Mouse (Mus musculus) heart, embryonic 10.5 days (tissue): ENCODE measurements at regions not wholly inside any gene's neighbourhood (a gene's known extent, or its start where the extent isn't known, plus 50 kb on each side); places are given as distances from the start of the nearest gene placed in this dataset.

Experiments
- DNase-seq: peaks from one replicate; pipeline ENCODE4 v3.0.0-alpha.2; 2017; ENCODE audit warnings: low spot score
- H3K27ac ChIP-seq: fragments of 300-500 bp; sonication (generic); 2 replicates; pipeline ENCODE4 v1.5.1; 2016; ENCODE audit warnings: mild to moderate bottlenecking
- H3K27me3 ChIP-seq: fragments of 300-500 bp; sonication (generic); 2 replicates; pipeline ENCODE4 v1.6.1; 2016; ENCODE audit warnings: mild to moderate bottlenecking; ENCODE audit not compliant: poor library complexity, insufficient read depth, severe bottlenecking
- H3K36me3 ChIP-seq: fragments of 300-500 bp; sonication (generic); 2 replicates; pipeline ENCODE4 v1.6.1; 2016; ENCODE audit warnings: mild to moderate bottlenecking, moderate library complexity
- H3K4me1 ChIP-seq: fragments of 300-500 bp; sonication (generic); 2 replicates; pipeline ENCODE4 v1.6.1; 2016; ENCODE audit warnings: mild to moderate bottlenecking
- H3K4me3 ChIP-seq: fragments of 300-500 bp; sonication (generic); 2 replicates; pipeline ENCODE4 v1.5.1; 2016; ENCODE audit warnings: mild to moderate bottlenecking, moderate library complexity
- H3K9me3 ChIP-seq: fragments of 300-500 bp; sonication (generic); 2 replicates; pipeline ENCODE4 v1.6.1; 2016; ENCODE audit warnings: mild to moderate bottlenecking, moderate library complexity
- WGBS: fragments of 180-500 bp; shearing (Covaris S2); methylation state at CpG from one replicate; pipeline ENCODE4 v1.1.7; 2016; 5-methylcytosine and 5-hydroxymethylcytosine counted together

- H3K27ac ChIP-seq, result no peak overlapping the region
- 79% methylated on average over 7 of the region's 7 CpGs for WGBS
- peaks cover 5% of the 10 kb centered on the region; the same call in 1 of the 2 replicates for H3K4me1 ChIP-seq
- no peaks in the 10 kb centered on the region for H3K27me3 ChIP-seq
- no peaks in the 10 kb centered on the region for H3K36me3 ChIP-seq
- peaks cover 12% of the 10 kb centered on the region; the same call in 1 of the 2 replicates for H3K9me3 ChIP-seq
- H3K4me3 ChIP-seq, result no peak overlapping the region
- peak; percentile 64 for DNase-seq
Measured at GRCm38 (mm10) chr10:118007846-118008245, 133.8 kb upstream of the Mdm1 start.

- DNase-seq, result peak; percentile 68
Measured at GRCm38 (mm10) chr10:118011687-118012567, 129.7 kb upstream of the Mdm1 start.

GRCm38 (mm10) chr10:118028831-118029230, 112.8 kb upstream of the Mdm1 start:
- Histone ChIP-seq H3K4me3 (no peak overlapping the region), H3K9me3 (no peaks in the 10 kb centered on the region), H3K36me3 (no peaks in the 10 kb centered on the region), H3K27me3 (no peaks in the 10 kb centered on the region), H3K4me1 (no peaks in the 10 kb centered on the region), H3K27ac (no peak overlapping the region)
- WGBS, result 85% methylated on average over 9 of the region's 9 CpGs
- DNase-seq, result no peak

More at GRCm38 (mm10) chr10:118011687-118012567, 129.7 kb upstream of the Mdm1 start:
- H3K27me3 ChIP-seq, result no peaks in the 10 kb centered on the region
- H3K27ac ChIP-seq, result no peak overlapping the region
- WGBS, result 76% methylated on average over 10 of the region's 10 CpGs
- no peaks in the 10 kb centered on the region for H3K36me3 ChIP-seq
- H3K4me1 ChIP-seq, result no peaks in the 10 kb centered on the region
- no peak overlapping the region for H3K4me3 ChIP-seq
- H3K9me3 ChIP-seq, result peaks cover 12% of the 10 kb centered on the region; the same call in 1 of the 2 replicates

DNA sequence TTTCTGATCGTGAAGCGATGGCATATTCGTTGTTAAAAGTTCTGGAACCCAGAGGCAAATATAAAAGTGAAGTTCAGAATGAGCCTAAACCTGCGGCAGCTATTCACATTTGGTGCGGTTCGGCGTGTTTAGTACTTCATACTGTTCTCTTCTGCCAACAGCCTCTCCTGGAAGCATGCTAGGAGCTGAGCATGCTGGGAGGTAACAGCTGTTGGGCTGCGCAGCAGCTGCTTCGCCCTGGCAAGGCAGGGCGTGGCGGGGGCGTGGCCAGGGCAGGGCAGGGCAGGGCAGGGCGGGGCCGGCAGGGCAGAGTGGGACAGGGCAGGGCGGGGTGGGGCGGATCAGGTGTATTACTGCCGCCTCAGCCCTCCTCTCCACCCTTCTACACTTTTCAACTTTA, 107.2 kb upstream of the Mdm1 start:
- no peak for DNase-seq
- no peaks in the 10 kb centered on the region for H3K27me3 ChIP-seq
- H3K27ac ChIP-seq, result no peak overlapping the region
- WGBS, result 71% methylated on average over 17 of the region's 17 CpGs
- H3K4me3 ChIP-seq, result no peak overlapping the region
- H3K9me3 ChIP-seq, result no peaks in the 10 kb centered on the region
- H3K36me3 ChIP-seq, result no peaks in the 10 kb centered on the region
- no peaks in the 10 kb centered on the region for H3K4me1 ChIP-seq

DNA sequence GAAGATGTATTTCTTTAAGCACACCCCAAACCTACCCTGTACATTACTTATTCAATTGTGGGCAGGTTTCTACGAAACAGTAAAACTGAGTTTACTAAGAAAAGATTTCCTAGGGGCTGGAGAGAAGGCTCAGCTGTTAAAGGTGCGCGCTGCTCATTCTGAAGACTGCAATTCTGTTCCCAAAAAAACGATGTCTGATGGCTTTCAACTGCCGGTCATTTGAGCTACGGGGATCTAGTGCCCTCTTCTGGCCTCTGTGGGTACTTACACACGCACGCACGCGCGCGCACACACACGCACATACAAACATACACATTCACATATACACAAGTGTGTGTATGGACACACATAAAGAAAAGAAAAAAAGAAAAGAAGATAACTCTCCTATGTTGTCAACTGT, 106.6 kb upstream of the Mdm1 start:
- H3K9me3 ChIP-seq, result no peaks in the 10 kb centered on the region
- no peaks in the 10 kb centered on the region for H3K36me3 ChIP-seq
- DNase-seq, result no peak
- H3K27me3 ChIP-seq, result no peaks in the 10 kb centered on the region
- no peaks in the 10 kb centered on the region for H3K4me1 ChIP-seq
- H3K27ac ChIP-seq, result no peak overlapping the region
- 85% methylated on average over 13 of the region's 13 CpGs for WGBS
- H3K4me3 ChIP-seq, result no peak overlapping the region

DNA sequence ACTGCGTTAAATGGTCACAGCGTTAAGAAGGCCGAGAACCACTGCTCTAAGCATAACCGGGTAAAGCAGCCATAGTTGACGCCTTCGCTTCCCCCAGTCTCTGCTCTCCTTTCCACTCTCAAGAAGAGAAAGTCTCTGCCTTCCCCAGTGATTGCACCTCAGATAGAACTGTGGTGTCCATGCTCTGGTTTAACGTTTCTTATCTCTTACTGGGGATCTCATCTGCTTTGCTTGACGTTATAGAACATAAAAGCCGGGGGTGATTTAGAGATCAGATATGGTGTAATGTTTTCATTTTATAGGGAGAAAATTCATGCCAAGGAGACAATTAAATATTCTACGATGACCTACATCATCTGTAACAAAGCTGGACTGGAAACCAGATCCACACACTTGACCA, 103.1 kb upstream of the Mdm1 start:
- no peak for DNase-seq
- no peaks in the 10 kb centered on the region for H3K27me3 ChIP-seq
- no peak overlapping the region for H3K4me3 ChIP-seq
- H3K4me1 ChIP-seq, result no peaks in the 10 kb centered on the region
- H3K36me3 ChIP-seq, result no peaks in the 10 kb centered on the region
- no peaks in the 10 kb centered on the region for H3K9me3 ChIP-seq
- H3K27ac ChIP-seq, result no peak overlapping the region
- WGBS, result 89% methylated on average over 10 of the region's 10 CpGs

DNA sequence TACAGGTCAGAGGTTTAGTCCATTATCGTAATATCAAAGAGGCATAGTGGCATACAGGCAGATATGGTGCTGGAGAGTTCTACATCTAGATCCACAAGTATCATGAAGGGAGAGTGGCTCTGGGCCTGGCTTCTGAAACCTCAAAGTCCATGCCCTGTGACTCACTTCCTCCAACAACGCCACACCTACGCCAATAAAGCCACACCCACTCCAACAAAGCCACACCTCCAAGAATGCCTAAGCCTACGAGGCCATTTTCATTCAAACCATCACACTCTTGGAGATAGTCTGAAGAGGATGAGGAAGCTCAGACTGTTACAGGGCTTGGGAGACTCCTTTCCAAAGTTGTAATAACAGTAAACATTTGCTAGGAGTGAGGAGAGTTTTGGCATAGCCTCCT, 102.6 kb upstream of the Mdm1 start:
- no peak overlapping the region for H3K4me3 ChIP-seq
- no peaks in the 10 kb centered on the region for H3K9me3 ChIP-seq
- no peak overlapping the region for H3K27ac ChIP-seq
- DNase-seq, result no peak
- no peaks in the 10 kb centered on the region for H3K4me1 ChIP-seq
- H3K36me3 ChIP-seq, result no peaks in the 10 kb centered on the region
- H3K27me3 ChIP-seq, result no peaks in the 10 kb centered on the region
- WGBS, result 83% methylated on average over 4 of the region's 4 CpGs

- Histone ChIP-seq H3K9me3 (no peaks in the 10 kb centered on the region), H3K27ac (no peak overlapping the region), H3K4me1 (no peaks in the 10 kb centered on the region), H3K4me3 (no peak overlapping the region), H3K27me3 (no peaks in the 10 kb centered on the region), H3K36me3 (no peaks in the 10 kb centered on the region)
- no peak for DNase-seq
- WGBS, result 88% methylated on average over 3 of the region's 3 CpGs
Measured at GRCm38 (mm10) chr10:118041068-118041467, 100.5 kb upstream of the Mdm1 start.

- no peak for DNase-seq
- no peak overlapping the region for H3K27ac ChIP-seq
Measured at GRCm38 (mm10) chr10:118043761-118044160, 97.8 kb upstream of the Mdm1 start.

DNA sequence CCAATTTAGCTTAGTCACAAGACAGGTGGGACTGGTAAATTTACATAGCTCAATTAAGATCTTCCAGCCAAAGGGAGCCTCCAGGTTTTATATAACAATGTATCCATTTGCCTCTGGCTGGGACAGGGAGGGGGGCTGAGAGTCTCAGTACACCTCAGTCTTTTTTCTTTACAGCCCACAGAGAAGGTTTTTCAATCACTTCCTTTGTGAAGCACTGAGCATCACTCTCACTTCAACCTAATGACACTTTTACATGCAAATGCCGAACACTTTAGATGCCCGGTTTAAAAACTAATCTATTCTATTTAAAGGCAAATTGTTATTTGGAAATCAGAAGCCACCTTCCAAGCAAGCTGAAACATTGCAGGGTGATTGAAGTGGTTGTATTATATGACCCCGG, 96.8 kb upstream of the Mdm1 start:
- H3K27me3 ChIP-seq, result no peaks in the 10 kb centered on the region
- no peak overlapping the region for H3K4me3 ChIP-seq
- no peak overlapping the region for H3K27ac ChIP-seq
- H3K9me3 ChIP-seq, result no peaks in the 10 kb centered on the region
- 66% methylated on average over 3 of the region's 3 CpGs for WGBS
- DNase-seq, result no peak
- H3K36me3 ChIP-seq, result no peaks in the 10 kb centered on the region
- no peaks in the 10 kb centered on the region for H3K4me1 ChIP-seq

More at GRCm38 (mm10) chr10:118043761-118044160, 97.8 kb upstream of the Mdm1 start:
- Histone ChIP-seq H3K9me3 (no peaks in the 10 kb centered on the region), H3K27me3 (no peaks in the 10 kb centered on the region), H3K4me3 (no peak overlapping the region), H3K4me1 (no peaks in the 10 kb centered on the region), H3K36me3 (no peaks in the 10 kb centered on the region)
- 56% methylated on average over 13 of the region's 13 CpGs for WGBS

- H3K27me3 ChIP-seq, result no peaks in the 10 kb centered on the region
- no peak overlapping the region for H3K27ac ChIP-seq
- no peaks in the 10 kb centered on the region for H3K9me3 ChIP-seq
- no peak for DNase-seq
- H3K4me3 ChIP-seq, result no peak overlapping the region
- H3K4me1 ChIP-seq, result no peaks in the 10 kb centered on the region
- H3K36me3 ChIP-seq, result no peaks in the 10 kb centered on the region
- 84% methylated on average over 2 of the region's 2 CpGs for WGBS
Measured at GRCm38 (mm10) chr10:118045427-118045826, 96.2 kb upstream of the Mdm1 start.

GRCm38 (mm10) chr10:118046328-118046727, 95.3 kb upstream of the Mdm1 start:
- Histone ChIP-seq H3K27me3 (no peaks in the 10 kb centered on the region), H3K36me3 (no peaks in the 10 kb centered on the region), H3K4me3 (no peak overlapping the region), H3K9me3 (no peaks in the 10 kb centered on the region), H3K4me1 (no peaks in the 10 kb centered on the region), H3K27ac (no peak overlapping the region)
- no peak for DNase-seq
- WGBS, result 74% methylated on average over 4 of the region's 4 CpGs

DNA sequence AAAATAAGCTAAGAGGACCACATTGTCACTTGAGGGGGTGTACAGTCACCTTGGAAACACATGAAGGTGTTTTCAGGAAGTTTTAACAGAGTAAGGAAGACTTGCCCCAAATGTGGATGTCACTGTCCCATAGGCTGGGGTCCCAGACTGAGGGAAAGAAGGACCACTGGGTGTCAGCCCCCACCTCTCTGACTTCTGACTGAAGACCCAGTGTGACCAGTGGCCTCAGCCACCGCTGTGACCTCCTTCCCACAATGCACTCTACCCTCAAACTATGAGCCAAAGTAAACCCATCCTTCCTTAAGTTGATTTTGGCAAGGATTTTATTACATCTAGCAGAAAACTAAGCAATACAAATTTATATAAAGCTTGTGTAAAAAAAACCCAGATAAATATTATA, 94.8 kb upstream of the Mdm1 start:
- DNase-seq, result no peak
- 87% methylated on average over 1 of the region's 1 CpGs for WGBS
- Histone ChIP-seq H3K27ac (no peak overlapping the region), H3K4me3 (no peak overlapping the region), H3K4me1 (no peaks in the 10 kb centered on the region), H3K36me3 (no peaks in the 10 kb centered on the region), H3K27me3 (no peaks in the 10 kb centered on the region), H3K9me3 (no peaks in the 10 kb centered on the region)

DNA sequence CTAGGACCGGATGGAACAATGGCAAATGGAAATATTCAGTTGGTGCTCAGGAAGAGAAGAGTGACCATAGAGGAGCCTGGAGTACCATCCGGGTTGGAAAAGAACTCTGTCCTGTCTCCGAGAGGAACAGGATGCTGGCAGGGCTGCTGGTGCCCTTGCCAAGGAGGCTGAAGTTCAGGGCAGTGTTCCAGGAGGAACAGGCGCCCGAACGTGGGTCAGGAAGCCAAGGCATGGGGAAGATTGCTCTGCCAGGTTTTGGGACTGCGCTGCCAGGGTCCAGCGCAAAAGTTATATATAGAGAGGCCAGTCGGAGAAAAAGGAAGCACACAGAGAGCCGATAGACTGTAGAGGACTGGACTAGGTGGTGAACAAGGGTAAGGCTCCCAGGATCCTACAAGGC, 92.3 kb upstream of the Mdm1 start:
- H3K36me3 ChIP-seq, result no peaks in the 10 kb centered on the region
- 83% methylated on average over 10 of the region's 10 CpGs for WGBS

More for the DNA sequence above, 92.3 kb upstream of the Mdm1 start:
- DNase-seq, result no peak
- Histone ChIP-seq H3K4me3 (no peak overlapping the region), H3K4me1 (no peaks in the 10 kb centered on the region), H3K9me3 (no peaks in the 10 kb centered on the region), H3K27ac (no peak overlapping the region), H3K27me3 (no peaks in the 10 kb centered on the region)
